Mouse (Mus musculus) adipose tissue, adult 10 weeks (tissue): ENCODE measurements around the gene Dhrs7. TPM values are rescaled to one million over a fixed set of nuclear protein-coding genes. Genes with fewer than 3 reads are reported as not detected.

Experiments used
- polyA plus RNA-seq: library from polyadenylated mRNA; stranded (reverse); fragments of 350-450 nt; fragmentation: Illumina TruSeq; extraction: RNeasy Lipid Tissue Mini Kit (QIAGEN cat#74804); gene quantifications from one replicate; pipeline ENCODE4 v1.2.3, GENCODE M21; 2014; ENCODE audit warnings: low read depth, low replicate concordance

Dhrs7 gene
- 61.3 TPM for polyA plus RNA-seq

DNA sequence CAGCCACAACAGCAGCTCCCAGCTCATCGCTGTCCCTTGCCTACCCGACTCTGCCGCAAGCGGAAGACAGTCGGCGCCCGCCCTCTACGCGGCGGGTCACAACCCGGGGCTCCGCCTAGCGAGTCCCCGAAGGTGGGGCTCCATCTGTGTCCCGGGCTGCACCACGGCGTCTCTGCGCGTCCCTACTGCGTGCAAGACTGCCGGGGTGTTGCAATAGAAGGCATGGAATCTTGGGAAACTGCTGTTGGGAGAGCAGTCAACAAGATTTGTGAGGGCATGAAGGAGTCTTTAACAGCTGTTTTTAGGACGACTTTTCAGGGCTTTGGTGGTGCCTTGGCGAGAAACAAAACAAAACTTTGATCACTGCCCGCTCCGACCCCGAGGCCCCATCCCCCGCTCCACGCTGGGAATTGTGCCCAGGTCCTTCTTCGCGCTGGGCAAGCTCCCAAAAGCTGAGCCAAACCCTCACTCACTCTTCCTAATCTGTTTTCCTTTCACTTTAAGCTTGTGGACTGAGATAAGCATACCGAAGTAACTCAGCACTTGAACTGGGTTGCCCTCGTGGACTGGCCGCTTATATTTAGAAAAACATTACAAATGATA lies at the start of gene Dhrs7:
Gene Dhrs7 (minus strand): TSS at position 175 of the 603 bp plus-strand sequence.

DNA sequence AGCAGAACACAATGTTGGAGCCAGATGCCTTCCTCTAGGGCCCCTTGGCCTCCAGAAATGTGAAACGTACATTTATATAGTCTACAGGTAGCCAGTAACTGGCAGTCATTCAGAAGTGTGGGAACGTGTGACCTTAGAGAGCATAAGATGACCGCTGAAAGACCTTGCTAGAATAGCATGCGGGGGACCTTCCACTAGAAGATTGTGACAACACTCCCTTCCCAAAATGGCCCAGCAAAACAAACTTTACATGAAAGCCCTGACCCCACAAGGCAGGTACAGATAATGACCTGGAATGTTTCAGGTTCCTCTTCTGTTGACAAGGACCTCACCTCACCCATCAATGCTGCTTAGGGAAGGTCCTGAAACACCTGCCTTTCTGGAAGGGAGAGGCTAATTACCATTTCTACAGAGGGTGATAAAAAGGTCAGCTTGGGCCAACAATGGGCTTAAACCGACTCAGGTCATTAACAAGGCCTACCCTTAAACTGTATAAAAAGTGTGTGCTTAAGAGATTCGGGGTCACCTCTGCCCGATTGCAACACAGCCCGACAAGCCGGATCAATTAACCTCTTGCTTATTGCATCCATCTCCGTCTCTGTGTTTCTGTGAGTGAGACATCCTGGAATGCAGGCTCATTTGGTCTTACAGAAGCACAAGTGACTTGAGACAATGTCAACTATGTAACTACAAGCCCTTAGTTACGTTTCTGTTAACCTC lies 14.9 kb downstream of the Dhrs7 start, which contains the start of gene Gm4756:
Gene Gm4756 (minus strand): TSS at position 51 of the 720 bp plus-strand sequence.

Other genes with a start within 250 kb of the Dhrs7 start
- gene Lrrc9, start 223.0 kb downstream of the Dhrs7 start, polyA plus RNA-seq = 5.9 TPM
- gene Pcnx4, start 128.5 kb downstream of the Dhrs7 start, polyA plus RNA-seq = 6.2 TPM
- gene Gm4756, start 15.2 kb downstream of the Dhrs7 start, polyA plus RNA-seq = not detected
- gene Ppm1a, start 92.5 kb upstream of the Dhrs7 start, polyA plus RNA-seq = 151 TPM